Mouse (Mus musculus): ENCODE data around the gene Jph4. TPM values are rescaled to one million over a fixed set of nuclear protein-coding genes. Genes with fewer than 3 reads are reported as not detected.

Gene Jph4
- polyA plus RNA-seq, 1 experiment, result not detected

DNA sequence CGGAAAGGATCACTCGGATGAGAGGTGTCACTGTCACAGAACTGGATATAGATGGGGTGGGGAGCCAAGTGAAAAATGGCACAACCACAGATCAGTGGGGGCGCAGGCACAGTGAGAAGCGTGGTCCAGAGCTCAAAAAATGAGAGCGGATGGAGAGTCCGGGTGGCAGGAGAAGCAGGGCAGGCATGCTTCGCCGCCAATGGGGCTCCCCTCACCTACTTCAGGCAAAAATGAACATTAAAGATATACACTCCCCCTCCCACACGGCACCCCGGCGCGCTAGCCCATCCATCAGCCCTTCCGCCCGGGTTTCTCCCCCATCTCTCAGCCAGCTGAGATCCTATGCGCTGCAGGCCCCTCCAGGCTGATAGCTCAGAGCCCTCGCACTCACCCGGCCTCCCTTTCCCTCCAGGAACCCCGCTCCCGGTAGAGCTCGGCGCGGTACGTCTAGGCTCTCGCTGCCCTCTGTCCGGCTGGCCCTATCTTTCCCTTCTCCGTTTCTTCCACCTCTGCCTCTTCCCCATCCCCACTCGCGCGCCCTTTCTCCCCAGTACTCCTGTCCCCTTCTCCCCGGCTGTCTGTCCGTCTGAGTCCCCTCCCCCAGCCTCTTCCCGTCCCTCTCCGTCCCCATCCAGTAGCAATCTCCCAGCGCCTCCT is 25.4 kb downstream of the Jph4 start:
- Histone ChIP-seq H3K27me3 (ENCODE audit: control insufficient read depth, insufficient read depth, insufficient read length) (no peaks in the 10 kb centered on the region), H3K79me2 (ENCODE audit: control insufficient read depth, insufficient read depth) (peaks cover 8% of the 10 kb centered on the region), H3K36me3 (ENCODE audit: control insufficient read depth, insufficient read depth) (no peaks in the 10 kb centered on the region), H3K79me3 (ENCODE audit: low read depth) (no peaks in the 10 kb centered on the region), H3K4me3 (ENCODE audit: insufficient read depth, poor library complexity, severe bottlenecking) (peak overlapping the region; percentile 45), H3ac (ENCODE audit: control insufficient read depth, insufficient read length, low read depth) (peak overlapping the region; percentile 47)
- no peak for TF ChIP-seq CEBPB (IDR thresholded peaks at IDR 0.05; ENCODE audit: low read depth)
- no peak for TF ChIP-seq MAX (IDR thresholded peaks at IDR 0.05)
- no peak for TF ChIP-seq USF1 (IDR thresholded peaks at IDR 0.05; ENCODE audit: low read depth)
- no peak for TF ChIP-seq CTCF (IDR thresholded peaks at IDR 0.05; ENCODE audit: control insufficient read depth, insufficient read depth, insufficient read length)
- no peak for TF ChIP-seq MYOD1 (IDR thresholded peaks at IDR 0.05; ENCODE audit: control insufficient read depth, insufficient read length, low read depth)
- no peak for TF ChIP-seq FOSL1 (IDR thresholded peaks at IDR 0.05; ENCODE audit: insufficient read depth, low read length, poor library complexity, severe bottlenecking)
- TF ChIP-seq MYOG (IDR thresholded peaks at IDR 0.05; ENCODE audit: control insufficient read depth, extremely low read depth, insufficient read length), result no peak

DNA sequence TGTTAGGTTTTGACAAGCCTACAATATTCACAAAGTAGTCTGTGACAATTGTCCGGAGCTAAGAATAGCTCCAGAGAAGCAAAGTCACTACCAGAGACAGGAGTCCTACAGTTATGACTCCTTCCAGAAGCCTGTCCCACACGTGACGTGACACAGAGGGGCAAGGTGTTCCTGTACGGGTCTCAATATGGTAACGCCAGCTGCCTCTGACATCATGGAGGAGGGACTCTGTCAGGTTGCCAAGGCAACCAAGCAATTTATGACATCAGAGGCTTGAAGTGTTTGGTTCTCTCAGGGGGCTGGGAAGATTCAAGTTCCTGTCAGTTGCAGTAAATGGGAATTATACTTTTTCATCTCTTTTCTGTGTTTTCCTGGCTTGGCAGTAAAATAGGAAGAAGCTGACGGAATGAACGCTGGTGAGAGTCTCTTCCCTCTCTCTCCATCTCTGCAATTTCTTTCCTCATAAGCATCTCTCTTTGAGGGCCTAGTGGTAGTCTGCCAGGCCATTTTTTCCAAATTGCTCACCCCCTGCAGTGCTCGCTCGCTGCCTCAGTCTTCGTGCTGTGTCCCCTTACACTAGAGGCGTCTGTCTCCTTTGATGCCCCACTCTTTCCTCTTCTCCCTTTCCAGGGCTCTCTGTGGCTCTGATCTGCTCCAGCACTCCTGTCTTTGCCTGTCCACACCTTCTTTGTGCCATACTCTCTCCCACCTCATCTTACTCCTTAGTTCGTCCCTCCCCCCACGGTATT is 27.4 kb downstream of the Jph4 start:
- no peak for TF ChIP-seq MAX (IDR thresholded peaks at IDR 0.05)
- TF ChIP-seq USF1 (IDR thresholded peaks at IDR 0.05; ENCODE audit: low read depth), result no peak
- TF ChIP-seq MYOD1 (IDR thresholded peaks at IDR 0.05; ENCODE audit: control insufficient read depth, insufficient read length, low read depth), result no peak
- TF ChIP-seq CEBPB (IDR thresholded peaks at IDR 0.05; ENCODE audit: low read depth), result no peak
- TF ChIP-seq FOSL1 (IDR thresholded peaks at IDR 0.05; ENCODE audit: insufficient read depth, low read length, poor library complexity, severe bottlenecking), result no peak
- TF ChIP-seq CTCF (IDR thresholded peaks at IDR 0.05; ENCODE audit: control insufficient read depth, insufficient read depth, insufficient read length), result no peak
- TF ChIP-seq MYOG (IDR thresholded peaks at IDR 0.05; ENCODE audit: control insufficient read depth, extremely low read depth, insufficient read length), result no peak
- no peaks in the 10 kb centered on the region for H3K27me3 ChIP-seq (ENCODE audit: control insufficient read depth, insufficient read depth, insufficient read length)
- H3K79me3 ChIP-seq (ENCODE audit: low read depth), result no peaks in the 10 kb centered on the region
- H3ac ChIP-seq (ENCODE audit: control insufficient read depth, insufficient read length, low read depth), result no peak overlapping the region
- no peak overlapping the region for H3K4me3 ChIP-seq (ENCODE audit: insufficient read depth, poor library complexity, severe bottlenecking)
- no peaks in the 10 kb centered on the region for H3K36me3 ChIP-seq (ENCODE audit: control insufficient read depth, insufficient read depth)
- no peaks in the 10 kb centered on the region for H3K79me2 ChIP-seq (ENCODE audit: control insufficient read depth, insufficient read depth)

DNA sequence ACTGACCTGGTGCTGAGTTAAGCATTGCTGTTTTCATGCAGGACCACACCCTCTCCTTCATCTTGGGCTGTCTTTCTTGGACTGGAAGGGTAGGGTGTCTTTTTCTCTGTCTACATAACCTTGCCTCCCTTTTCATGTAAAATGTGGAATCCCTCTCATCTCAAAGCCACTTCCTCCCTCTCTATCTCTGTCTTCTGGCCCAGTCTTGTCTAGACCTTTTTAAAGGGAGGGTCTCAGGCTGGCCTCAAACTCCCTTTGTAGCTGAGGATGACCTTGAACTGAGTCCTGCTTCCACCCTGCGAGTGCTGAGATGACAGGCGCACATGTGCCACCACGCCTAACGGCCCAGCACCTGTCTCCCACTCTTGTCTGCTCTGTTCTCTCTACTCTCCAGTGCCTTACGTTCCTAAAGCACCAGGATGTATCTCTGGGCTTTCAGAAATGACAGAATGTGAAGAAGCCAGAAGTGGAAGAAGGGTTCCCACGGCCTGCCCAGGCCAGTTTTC is 30.7 kb downstream of the Jph4 start:
- no peak for TF ChIP-seq MAX (IDR thresholded peaks at IDR 0.05)
- no peak for TF ChIP-seq CTCF (IDR thresholded peaks at IDR 0.05; ENCODE audit: control insufficient read depth, insufficient read depth, insufficient read length)
- TF ChIP-seq FOSL1 (IDR thresholded peaks at IDR 0.05; ENCODE audit: insufficient read depth, low read length, poor library complexity, severe bottlenecking), result no peak
- no peak for TF ChIP-seq USF1 (IDR thresholded peaks at IDR 0.05; ENCODE audit: low read depth)
- no peak for TF ChIP-seq MYOD1 (IDR thresholded peaks at IDR 0.05; ENCODE audit: control insufficient read depth, insufficient read length, low read depth)
- TF ChIP-seq CEBPB (IDR thresholded peaks at IDR 0.05; ENCODE audit: low read depth), result no peak
- TF ChIP-seq MYOG (IDR thresholded peaks at IDR 0.05; ENCODE audit: control insufficient read depth, extremely low read depth, insufficient read length), result no peak
- no peak overlapping the region for H3ac ChIP-seq (ENCODE audit: control insufficient read depth, insufficient read length, low read depth)
- H3K36me3 ChIP-seq (ENCODE audit: control insufficient read depth, insufficient read depth), result no peaks in the 10 kb centered on the region
- no peaks in the 10 kb centered on the region for H3K79me3 ChIP-seq (ENCODE audit: low read depth)
- no peak overlapping the region for H3K4me3 ChIP-seq (ENCODE audit: insufficient read depth, poor library complexity, severe bottlenecking)
- H3K27me3 ChIP-seq (ENCODE audit: control insufficient read depth, insufficient read depth, insufficient read length), result no peaks in the 10 kb centered on the region
- H3K79me2 ChIP-seq (ENCODE audit: control insufficient read depth, insufficient read depth), result no peaks in the 10 kb centered on the region

DNA sequence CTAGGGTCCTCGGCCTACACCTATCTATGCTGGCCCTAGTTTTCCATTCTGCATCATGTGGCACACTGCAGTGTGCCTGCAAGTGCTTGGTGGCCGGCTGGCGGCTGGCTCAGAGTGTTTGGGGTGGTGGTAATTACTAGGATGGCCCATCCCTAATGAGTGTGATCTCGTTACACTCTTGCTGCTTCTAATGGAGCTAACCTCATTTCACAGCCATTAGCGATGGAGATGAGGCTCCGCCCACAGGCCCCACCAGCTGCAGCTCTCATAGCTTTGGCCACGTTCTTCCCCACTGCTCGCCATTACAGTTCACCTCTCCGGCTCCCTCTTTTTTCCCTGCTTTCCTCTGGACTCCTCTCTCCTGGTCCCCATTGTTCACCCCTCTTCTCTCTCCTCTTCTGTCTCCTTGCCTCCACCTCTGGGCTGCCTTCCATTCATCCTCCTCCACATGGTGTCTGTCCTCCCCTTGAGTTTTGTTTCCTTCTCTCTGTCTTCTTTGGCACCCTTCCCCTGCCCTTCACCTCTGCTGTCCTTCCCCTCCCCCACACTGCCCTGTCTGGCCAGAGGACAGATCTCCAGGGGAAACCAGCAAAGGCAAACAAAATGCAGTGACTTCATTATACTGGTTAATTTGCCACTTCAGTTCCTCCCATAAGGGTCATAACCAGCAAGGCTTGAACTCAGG is 31.3 kb downstream of the Jph4 start:
- no peaks in the 10 kb centered on the region for H3K79me3 ChIP-seq (ENCODE audit: low read depth)
- no peaks in the 10 kb centered on the region for H3K36me3 ChIP-seq (ENCODE audit: control insufficient read depth, insufficient read depth)
- H3K79me2 ChIP-seq (ENCODE audit: control insufficient read depth, insufficient read depth), result no peaks in the 10 kb centered on the region
- H3K27me3 ChIP-seq (ENCODE audit: control insufficient read depth, insufficient read depth, insufficient read length), result no peaks in the 10 kb centered on the region
- TF ChIP-seq FOSL1 (IDR thresholded peaks at IDR 0.05; ENCODE audit: insufficient read depth, low read length, poor library complexity, severe bottlenecking) (no peak), CEBPB (IDR thresholded peaks at IDR 0.05; ENCODE audit: low read depth) (no peak), MAX (IDR thresholded peaks at IDR 0.05) (no peak), CTCF (IDR thresholded peaks at IDR 0.05; ENCODE audit: control insufficient read depth, insufficient read depth, insufficient read length) (no peak), MYOG (IDR thresholded peaks at IDR 0.05; ENCODE audit: control insufficient read depth, extremely low read depth, insufficient read length) (no peak), MYOD1 (IDR thresholded peaks at IDR 0.05; ENCODE audit: control insufficient read depth, insufficient read length, low read depth) (no peak), USF1 (IDR thresholded peaks at IDR 0.05; ENCODE audit: low read depth) (no peak)
- H3K4me3 ChIP-seq (ENCODE audit: insufficient read depth, poor library complexity, severe bottlenecking), result no peak overlapping the region
- H3ac ChIP-seq (ENCODE audit: control insufficient read depth, insufficient read length, low read depth), result no peak overlapping the region

DNA sequence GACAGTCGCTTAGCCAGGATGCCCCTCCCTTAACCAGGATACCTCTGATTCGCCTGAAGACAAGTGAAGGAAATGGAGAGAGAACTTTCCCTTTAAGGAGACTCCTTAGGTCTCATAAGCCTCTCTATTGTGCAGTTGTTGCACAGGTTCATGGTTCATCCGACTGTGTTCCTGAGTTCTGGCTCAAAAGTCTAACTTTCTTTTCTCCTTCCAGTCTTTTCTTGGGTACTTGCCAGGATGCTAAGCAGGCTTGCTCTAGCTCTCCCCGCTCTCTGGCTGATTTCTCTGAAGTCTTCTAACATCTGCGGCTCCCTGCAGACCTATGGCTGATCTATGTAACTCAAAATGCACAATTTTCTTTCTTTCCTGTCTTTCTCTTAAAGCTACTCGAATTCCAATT is 33.3 kb downstream of the Jph4 start:
- no peaks in the 10 kb centered on the region for H3K36me3 ChIP-seq (ENCODE audit: control insufficient read depth, insufficient read depth)
- H3K27me3 ChIP-seq (ENCODE audit: control insufficient read depth, insufficient read depth, insufficient read length), result no peaks in the 10 kb centered on the region
- no peak overlapping the region for H3ac ChIP-seq (ENCODE audit: control insufficient read depth, insufficient read length, low read depth)
- no peak overlapping the region for H3K4me3 ChIP-seq (ENCODE audit: insufficient read depth, poor library complexity, severe bottlenecking)
- H3K79me3 ChIP-seq (ENCODE audit: low read depth), result no peaks in the 10 kb centered on the region
- H3K79me2 ChIP-seq (ENCODE audit: control insufficient read depth, insufficient read depth), result no peaks in the 10 kb centered on the region
- TF ChIP-seq MYOD1 (IDR thresholded peaks at IDR 0.05; ENCODE audit: control insufficient read depth, insufficient read length, low read depth) (no peak), CTCF (IDR thresholded peaks at IDR 0.05; ENCODE audit: control insufficient read depth, insufficient read depth, insufficient read length) (no peak), USF1 (IDR thresholded peaks at IDR 0.05; ENCODE audit: low read depth) (no peak), MAX (IDR thresholded peaks at IDR 0.05) (no peak), MYOG (IDR thresholded peaks at IDR 0.05; ENCODE audit: control insufficient read depth, extremely low read depth, insufficient read length) (no peak), CEBPB (IDR thresholded peaks at IDR 0.05; ENCODE audit: low read depth) (no peak), FOSL1 (IDR thresholded peaks at IDR 0.05; ENCODE audit: insufficient read depth, low read length, poor library complexity, severe bottlenecking) (no peak)
